Mouse (Mus musculus) bone marrow macrophage, adult 2 months (primary cell): Measurements from ENCODE around the gene Ankrd13b.

ENCODE experiments used
- CTCF ChIP-seq: IDR thresholded peaks from 2 replicates; pipeline ENCODE4 v1.5.1; 2012; ENCODE audit warnings: low read depth, mild to moderate bottlenecking, low read length, moderate library complexity
- POLR2A ChIP-seq: IDR thresholded peaks from 2 replicates; pipeline ENCODE4 v1.6.1; 2012; ENCODE audit warnings: mild to moderate bottlenecking, low read depth, low read length, borderline replicate concordance

DNA sequence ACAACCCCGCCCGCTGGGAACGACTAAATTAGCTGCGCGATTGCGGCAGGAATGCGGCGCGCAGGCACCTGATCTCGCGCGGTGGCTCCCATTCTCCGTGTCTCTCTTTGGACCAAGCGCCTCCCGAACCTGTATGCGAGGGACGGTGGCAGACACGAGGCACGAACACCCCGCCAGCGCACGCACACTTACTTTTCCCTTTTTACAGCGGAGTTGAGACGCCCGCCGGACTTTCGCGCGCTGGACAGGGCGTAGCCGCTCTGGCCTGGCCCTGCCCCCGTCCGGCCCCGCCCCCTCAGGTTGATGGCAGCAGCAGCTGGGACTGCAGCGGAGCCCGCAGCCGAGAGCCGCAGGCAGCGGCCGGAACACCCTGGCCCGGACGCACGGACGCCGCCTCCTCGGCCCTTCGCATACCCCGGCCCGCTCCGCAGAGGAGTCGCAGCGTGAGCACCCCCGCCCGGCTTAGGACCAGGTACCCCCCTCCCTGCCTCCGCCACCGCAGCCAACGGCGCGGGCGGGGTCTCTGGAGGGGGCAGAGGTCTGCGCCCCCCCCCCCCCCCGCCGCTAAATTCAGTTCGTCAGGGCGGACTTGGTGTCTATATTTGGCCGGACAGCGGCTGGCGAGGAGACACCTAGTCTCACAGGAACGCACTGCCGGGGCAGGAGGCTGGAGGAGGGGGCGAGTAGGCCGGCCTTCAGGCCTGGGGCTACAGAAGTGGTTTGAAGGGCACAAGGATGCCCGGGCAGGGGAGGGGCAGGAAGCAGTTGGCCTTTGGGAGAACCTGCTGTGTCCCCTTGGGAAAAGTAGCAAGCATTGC lies 27.0 kb downstream of the Ankrd13b start, which contains the start of gene Coro6:
- TF ChIP-seq POLR2A (no peak), CTCF (no peak)
